Mouse (Mus musculus) liver, postnatal 0 days (tissue): ENCODE data around the gene Hivep3. TPM values are rescaled to one million over a fixed set of nuclear protein-coding genes. Genes with fewer than 3 reads are reported as not detected.

Experiments used
- ATAC-seq: fragments of 200-750 bp; cut with Nextera tagmentation; 2 replicates; pipeline ENCODE4 v1.8.0; 2017; ENCODE audit warnings: mild to moderate bottlenecking, moderate library complexity
- DNase-seq: peaks from one replicate; pipeline ENCODE4 v3.0.0-alpha.2; 2016
- H3K27ac ChIP-seq: fragments of 300-500 bp; sonication (generic); 2 replicates; pipeline ENCODE4 v1.5.1; 2014; ENCODE audit warnings: antibody characterized with exemption, moderate library complexity, mild to moderate bottlenecking, low read depth
- H3K27me3 ChIP-seq: fragments of 300-500 bp; sonication (generic); 2 replicates; pipeline ENCODE4 v1.6.1; 2014; ENCODE audit warnings: low read length, control low read depth, mixed read lengths; ENCODE audit not compliant: insufficient read depth
- H3K36me3 ChIP-seq: fragments of 300-500 bp; sonication (generic); replicated peaks from 2 replicates; pipeline ENCODE4 v1.6.1; 2014; ENCODE audit warnings: mild to moderate bottlenecking, control low read depth, low read length, moderate library complexity, mixed read lengths; ENCODE audit not compliant: insufficient read depth
- H3K4me1 ChIP-seq: fragments of 300-500 bp; sonication (generic); 2 replicates; pipeline ENCODE4 v1.6.1; 2014; ENCODE audit warnings: antibody characterized with exemption, mild to moderate bottlenecking, control low read depth; ENCODE audit not compliant: insufficient read depth
- H3K4me2 ChIP-seq: fragments of 300-500 bp; sonication (generic); 2 replicates; pipeline ENCODE4 v1.6.1; 2014; ENCODE audit warnings: low read depth, mild to moderate bottlenecking, low read length, moderate library complexity, mixed read lengths
- H3K4me3 ChIP-seq: fragments of 300-500 bp; sonication (generic); 2 replicates; pipeline ENCODE4 v1.5.1; 2014; ENCODE audit warnings: low read depth, low read length
- H3K9ac ChIP-seq: fragments of 300-500 bp; sonication (generic); replicated peaks from 2 replicates; pipeline ENCODE4 v1.6.1; 2014; ENCODE audit warnings: mild to moderate bottlenecking, moderate library complexity
- H3K9me3 ChIP-seq: fragments of 300-500 bp; sonication (generic); 2 replicates; pipeline ENCODE4 v1.6.1; 2016; ENCODE audit warnings: mild to moderate bottlenecking, control low read depth, low read length, mixed read lengths
- CTCF ChIP-seq: sonication (generic); IDR thresholded peaks from 2 replicates; pipeline ENCODE4 v1.5.1; 2016; ENCODE audit warnings: antibody characterized with exemption, low read depth
- EP300 ChIP-seq: IDR thresholded peaks from 2 replicates; pipeline ENCODE4 v1.6.1; 2016; ENCODE audit warnings: antibody characterized with exemption, low read depth, mild to moderate bottlenecking
- WGBS: fragments of 180-500 bp; shearing (Covaris S2); extraction: QIAGEN DNeasy Blood & Tissue Kit; methylation state at CpG from one replicate; pipeline ENCODE4 v1.1.7; 2014; ENCODE audit not compliant: insufficient replicate concordance; 5-methylcytosine and 5-hydroxymethylcytosine counted together
- polyA plus RNA-seq: library from polyadenylated mRNA; unstranded; fragments of >200 nt; fragmentation: Nextera tagmentation; extraction: Ambion mirVana; gene quantifications from 2 replicates; pipeline ENCODE4 v1.2.1, GENCODE M21; 2015

The Hivep3 gene
- polyA plus RNA-seq, 1 experiment from 2014 or later, result 3.8 TPM

DNA sequence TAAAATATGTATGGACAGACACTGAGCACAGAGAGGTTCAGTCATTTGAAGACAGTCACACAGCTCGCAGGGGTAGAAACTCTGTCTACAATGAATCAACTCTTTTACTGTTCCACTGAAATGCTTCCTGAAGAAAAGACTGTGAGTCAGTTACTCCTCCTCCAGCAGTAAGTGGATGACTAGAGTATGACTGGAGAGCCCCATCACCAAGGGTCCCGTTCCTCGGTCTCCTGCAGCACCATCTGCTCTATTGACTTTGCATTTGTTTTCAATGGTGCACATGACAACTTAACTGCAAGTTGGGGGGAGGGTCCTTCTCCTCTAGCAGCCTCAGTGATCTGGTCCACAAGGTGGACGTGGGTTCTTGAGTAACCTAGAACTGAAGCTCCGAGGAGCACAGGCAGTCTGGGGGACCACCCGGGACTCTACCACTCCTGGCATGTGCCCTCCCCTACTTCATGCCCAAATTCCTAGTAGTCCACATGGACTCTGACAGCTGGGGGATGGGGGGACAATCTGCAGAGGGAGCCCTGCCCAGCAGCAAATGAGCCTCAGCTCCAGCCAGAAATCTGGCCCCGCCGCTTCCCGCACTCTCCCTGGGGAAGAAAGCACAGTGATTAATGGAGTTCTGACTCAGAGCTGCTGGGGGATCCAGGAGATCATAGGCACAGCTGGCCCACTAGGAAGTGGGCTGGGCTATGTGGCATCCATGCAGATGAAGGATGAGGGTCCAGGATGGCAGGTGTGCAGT lies 333.4 kb downstream of the Hivep3 start:
- Histone ChIP-seq H3K9me3 (no peaks in the 10 kb centered on the region), H3K4me2 (no peak overlapping the region), H3K9ac (no peak overlapping the region), H3K27me3 (no peaks in the 10 kb centered on the region), H3K27ac (no peak overlapping the region), H3K36me3 (no peaks in the 10 kb centered on the region), H3K4me1 (no peaks in the 10 kb centered on the region), H3K4me3 (no peak overlapping the region)
- ATAC-seq, result no peak
- 88% methylated on average over 9 of the region's 9 CpGs for WGBS
- DNase-seq, result no peak
- TF ChIP-seq CTCF (no peak), EP300 (no peak)

DNA sequence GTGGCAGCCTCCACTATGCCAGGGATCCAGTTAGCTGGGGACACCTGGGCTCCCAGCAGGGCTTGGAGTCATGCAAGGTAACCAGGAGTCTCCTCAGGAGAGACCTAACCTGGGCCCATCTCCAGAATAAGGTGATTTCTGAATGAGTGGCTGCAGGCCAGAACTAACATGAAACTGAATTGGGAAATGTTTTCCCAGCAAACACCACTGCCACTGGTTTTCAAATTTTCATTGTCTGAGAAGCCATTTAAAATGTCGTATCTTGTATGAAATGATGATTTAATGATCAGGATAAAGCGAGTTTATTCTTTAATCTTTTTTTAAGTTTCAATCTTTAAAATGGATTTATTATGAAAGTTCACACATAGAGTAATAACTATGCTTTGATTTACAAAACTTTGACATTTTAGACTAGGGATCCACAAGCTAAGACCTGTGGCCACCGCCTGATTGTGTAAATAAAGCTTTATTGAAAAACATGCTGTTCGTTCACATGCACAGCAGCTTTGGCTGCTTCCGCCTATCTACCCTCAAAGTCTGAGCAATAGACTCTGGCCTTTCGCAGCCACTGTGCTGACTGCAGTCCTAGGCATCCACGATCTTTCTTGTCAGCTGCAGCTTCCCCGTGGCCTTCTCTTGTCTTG lies 334.1 kb downstream of the Hivep3 start:
- TF ChIP-seq CTCF (no peak), EP300 (no peak)
- H3K27ac ChIP-seq, result no peak overlapping the region
- DNase-seq (no peak), ATAC-seq (no peak)
- no peaks in the 10 kb centered on the region for H3K27me3 ChIP-seq
- H3K9ac ChIP-seq, result no peak overlapping the region
- H3K4me1 ChIP-seq, result no peaks in the 10 kb centered on the region
- H3K36me3 ChIP-seq, result no peaks in the 10 kb centered on the region
- H3K4me3 ChIP-seq, result no peak overlapping the region
- H3K4me2 ChIP-seq, result no peak overlapping the region
- H3K9me3 ChIP-seq, result no peaks in the 10 kb centered on the region
- WGBS, result 72% methylated on average over 8 of the region's 8 CpGs

DNA sequence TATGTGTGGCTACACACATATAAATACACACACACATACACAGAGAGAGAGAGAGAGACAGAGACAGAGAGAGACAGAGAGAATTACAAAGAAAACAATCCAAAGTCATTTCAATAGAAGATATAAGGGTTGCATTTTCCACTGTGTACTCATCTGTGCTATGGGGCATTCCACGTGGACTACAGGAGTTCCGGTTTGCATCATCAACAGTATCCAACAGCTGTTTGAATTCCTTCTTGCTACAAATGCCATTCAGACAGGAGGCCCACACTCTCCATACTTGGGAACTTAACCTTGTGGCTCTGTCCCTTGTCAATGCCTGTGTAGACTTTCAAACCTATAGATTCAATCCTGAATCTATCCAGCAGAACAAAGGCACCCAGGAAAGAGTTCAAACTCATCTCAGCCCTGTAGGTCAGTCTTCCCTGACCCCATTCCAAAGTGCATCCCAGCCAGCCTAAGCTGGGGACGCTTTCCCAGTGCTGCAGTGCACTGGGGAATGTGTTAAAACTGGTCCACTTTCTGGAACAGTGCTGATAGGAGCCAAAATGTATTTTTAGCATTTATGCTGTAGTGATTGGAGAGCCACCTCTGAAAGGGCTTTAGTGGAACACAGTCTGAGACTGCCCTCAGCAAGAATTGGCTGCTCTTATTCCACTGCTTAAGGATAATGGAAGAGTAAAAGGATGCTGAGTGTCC lies 335.4 kb downstream of the Hivep3 start:
- H3K4me1 ChIP-seq, result no peaks in the 10 kb centered on the region
- no peak overlapping the region for H3K4me2 ChIP-seq
- 0 out of 2 replicates have a peak, but pooled peaks have one; percentile 23 for ATAC-seq
- H3K4me3 ChIP-seq, result no peak overlapping the region
- H3K27ac ChIP-seq, result no peak overlapping the region
- TF ChIP-seq CTCF (no peak), EP300 (no peak)
- no peak for DNase-seq
- WGBS, result 58% methylated on average over 3 of the region's 3 CpGs
- no peak overlapping the region for H3K9ac ChIP-seq
- no peaks in the 10 kb centered on the region for H3K27me3 ChIP-seq
- no peaks in the 10 kb centered on the region for H3K36me3 ChIP-seq
- H3K9me3 ChIP-seq, result no peaks in the 10 kb centered on the region

DNA sequence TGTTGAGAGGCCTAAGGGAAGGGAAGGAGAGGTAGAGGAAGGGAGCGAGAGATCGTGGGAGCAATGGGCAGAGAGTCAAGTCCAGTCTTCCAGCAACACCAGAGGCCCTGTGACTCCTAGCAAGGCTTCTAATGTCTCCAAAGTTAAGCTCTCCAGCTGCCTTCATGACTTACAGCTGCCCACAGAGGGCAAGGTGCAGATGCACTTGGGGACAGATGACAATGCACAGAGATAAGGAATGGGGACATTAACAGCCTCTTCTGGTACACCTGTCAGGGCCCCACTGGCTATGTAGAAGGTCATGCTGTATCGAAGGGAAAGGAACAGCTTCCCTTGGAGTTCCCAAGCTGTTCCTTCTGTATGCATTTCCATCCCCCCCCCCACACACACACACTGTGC lies 336.0 kb downstream of the Hivep3 start:
- DNase-seq, result no peak
- H3K4me1 ChIP-seq, result no peaks in the 10 kb centered on the region
- no peaks in the 10 kb centered on the region for H3K27me3 ChIP-seq
- H3K36me3 ChIP-seq, result no peaks in the 10 kb centered on the region
- H3K27ac ChIP-seq, result no peak overlapping the region
- 79% methylated on average over 3 of the region's 3 CpGs for WGBS
- no peak for TF ChIP-seq EP300
- TF ChIP-seq CTCF, result no peak
- H3K9ac ChIP-seq, result no peak overlapping the region
- no peak overlapping the region for H3K4me2 ChIP-seq
- H3K4me3 ChIP-seq, result no peak overlapping the region
- no peak for ATAC-seq
- no peaks in the 10 kb centered on the region for H3K9me3 ChIP-seq

DNA sequence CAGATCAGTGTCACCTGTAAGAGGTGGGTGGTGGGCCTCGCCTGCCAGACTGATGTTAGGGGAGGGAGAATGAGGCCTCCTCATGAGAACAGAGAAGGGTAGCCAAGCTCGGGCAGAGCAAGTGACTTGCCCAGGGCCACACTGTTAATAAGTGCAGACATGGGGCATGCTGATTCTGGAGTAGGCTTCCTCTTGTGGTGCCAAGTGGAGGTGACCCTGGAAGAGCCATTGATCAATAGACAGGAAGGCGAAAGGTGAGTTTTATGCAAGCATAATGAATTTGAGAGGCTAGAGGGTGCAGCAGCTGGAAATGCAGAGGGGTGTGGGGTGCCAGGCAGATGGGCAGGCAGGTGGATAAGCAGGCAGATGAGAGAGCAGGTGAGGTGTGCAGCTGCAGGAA lies 337.8 kb downstream of the Hivep3 start:
- ATAC-seq (no peak), DNase-seq (no peak)
- Histone ChIP-seq H3K9me3 (no peaks in the 10 kb centered on the region), H3K4me1 (no peaks in the 10 kb centered on the region), H3K4me2 (no peak overlapping the region), H3K27ac (no peak overlapping the region), H3K4me3 (no peak overlapping the region), H3K36me3 (no peaks in the 10 kb centered on the region), H3K27me3 (no peaks in the 10 kb centered on the region), H3K9ac (no peak overlapping the region)
- no peak for TF ChIP-seq CTCF
- no peak for TF ChIP-seq EP300
- WGBS, result 58% methylated on average over 3 of the region's 3 CpGs

DNA sequence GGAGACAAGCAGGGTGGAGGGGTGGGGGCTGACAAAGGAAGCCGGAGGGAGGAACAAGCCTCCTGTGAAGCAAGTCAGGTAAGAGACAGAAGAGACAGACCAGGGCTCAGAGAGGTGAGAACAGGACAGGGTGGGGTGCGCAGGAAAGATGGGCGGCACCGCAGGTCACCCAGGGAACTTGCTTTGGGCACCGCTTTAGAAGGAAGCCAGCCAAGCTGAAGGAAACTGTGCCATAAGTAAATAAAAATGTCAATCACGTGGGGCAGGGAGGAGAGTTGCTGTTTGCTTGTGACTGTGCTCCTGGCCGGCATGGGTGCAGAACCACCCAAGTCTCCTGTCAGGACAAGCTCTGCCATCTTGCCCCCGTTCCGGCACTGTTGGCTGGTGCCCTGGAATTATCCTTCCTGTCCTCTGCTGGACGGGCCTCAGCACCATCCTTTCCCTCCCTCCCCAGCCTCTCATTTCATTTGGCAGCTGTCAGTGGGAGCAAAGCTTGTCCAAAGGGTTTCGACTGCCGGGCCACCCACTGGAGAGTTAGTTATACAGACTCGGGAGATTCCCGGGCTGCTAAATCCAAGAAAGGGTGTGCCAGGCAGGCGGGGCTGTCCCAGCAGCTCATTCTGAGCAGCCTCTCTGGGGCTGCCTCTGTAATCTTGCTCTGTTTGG lies 338.4 kb downstream of the Hivep3 start:
- Histone ChIP-seq H3K4me3 (no peak overlapping the region), H3K9me3 (no peaks in the 10 kb centered on the region), H3K27ac (no peak overlapping the region), H3K4me2 (no peak overlapping the region), H3K27me3 (no peaks in the 10 kb centered on the region), H3K36me3 (no peaks in the 10 kb centered on the region), H3K4me1 (no peaks in the 10 kb centered on the region), H3K9ac (no peak overlapping the region)
- DNase-seq (no peak), ATAC-seq (no peak)
- 60% methylated on average over 15 of the region's 15 CpGs for WGBS
- TF ChIP-seq CTCF, result no peak
- no peak for TF ChIP-seq EP300
